Mouse (Mus musculus) hindbrain, embryonic 13.5 days (tissue): ENCODE results near the gene Dnpep. TPM values are rescaled to one million over a fixed set of nuclear protein-coding genes. Genes with fewer than 3 reads are reported as not detected.

Experiments
- ATAC-seq: fragments of 200-750 bp; cut with Nextera tagmentation; 2 replicates; pipeline ENCODE4 v1.8.0; 2017; ENCODE audit warnings: moderate TSS enrichment; ENCODE audit not compliant: low FRiP score
- H3K27ac ChIP-seq: fragments of 300-500 bp; sonication (generic); 2 replicates; pipeline ENCODE4 v1.5.1; 2015; ENCODE audit warnings: inconsistent platforms, mild to moderate bottlenecking, moderate library complexity
- H3K27me3 ChIP-seq: fragments of 300-500 bp; sonication (generic); 2 replicates; pipeline ENCODE4 v1.6.1; 2015; ENCODE audit warnings: mild to moderate bottlenecking, inconsistent platforms
- H3K36me3 ChIP-seq: fragments of 300-500 bp; sonication (generic); 2 replicates; pipeline ENCODE4 v1.6.1; 2015; ENCODE audit warnings: mild to moderate bottlenecking, inconsistent platforms
- H3K4me1 ChIP-seq: fragments of 300-500 bp; sonication (generic); replicated peaks from 2 replicates; pipeline ENCODE4 v1.6.1; 2015; ENCODE audit warnings: inconsistent platforms
- H3K4me2 ChIP-seq: fragments of 300-500 bp; sonication (generic); 2 replicates; pipeline ENCODE4 v1.6.1; 2015; ENCODE audit warnings: inconsistent platforms, mild to moderate bottlenecking, moderate library complexity
- H3K4me3 ChIP-seq: fragments of 300-500 bp; sonication (generic); 2 replicates; pipeline ENCODE4 v1.5.1; 2015; ENCODE audit warnings: mild to moderate bottlenecking, inconsistent platforms
- H3K9ac ChIP-seq: fragments of 300-500 bp; sonication (generic); 2 replicates; pipeline ENCODE4 v1.6.1; 2015; ENCODE audit warnings: mild to moderate bottlenecking, inconsistent platforms
- H3K9me3 ChIP-seq: fragments of 300-500 bp; sonication (generic); 2 replicates; pipeline ENCODE4 v1.6.1; 2016; ENCODE audit warnings: inconsistent platforms
- WGBS: fragments of 180-500 bp; shearing (Covaris S2); methylation state at CpG from one replicate; pipeline ENCODE4 v1.1.7; 2015; 5-methylcytosine and 5-hydroxymethylcytosine counted together
- polyA plus RNA-seq: library from polyadenylated mRNA; unstranded; fragments of >200 nt; fragmentation: Nextera tagmentation; extraction: Ambion mirVana; gene quantifications from 2 replicates; pipeline ENCODE4 v1.2.1, GENCODE M21; 2015

Dnpep gene
- polyA plus RNA-seq, 1 experiment from 2014 or later, result 161 TPM

GRCm38 (mm10) chr1:75345036-75345935 is 27.5 kb upstream of the Dnpep start:
- Histone ChIP-seq H3K4me1 (peaks cover 17% of the 10 kb centered on the region), H3K4me2 (no peak overlapping the region), H3K27me3 (peaks cover 20% of the 10 kb centered on the region; the same call in 1 of the 2 replicates), H3K9me3 (no peaks in the 10 kb centered on the region), H3K36me3 (no peaks in the 10 kb centered on the region), H3K4me3 (no peak overlapping the region), H3K27ac (no peak overlapping the region), H3K9ac (no peak overlapping the region)
- 33% methylated on average over 20 of the region's 20 CpGs for WGBS
- ATAC-seq, result no peak

- 5% methylated on average over 15 of the region's 15 CpGs for WGBS
- H3K36me3 ChIP-seq, result no peaks in the 10 kb centered on the region
- no peak overlapping the region for H3K27ac ChIP-seq
- H3K4me1 ChIP-seq, result peaks cover 23% of the 10 kb centered on the region
- no peak overlapping the region for H3K9ac ChIP-seq
- H3K4me2 ChIP-seq, result no peak overlapping the region
- no peak overlapping the region for H3K4me3 ChIP-seq
- ATAC-seq, result no peak
- no peaks in the 10 kb centered on the region for H3K9me3 ChIP-seq
- peaks cover 20% of the 10 kb centered on the region; the same call in 1 of the 2 replicates for H3K27me3 ChIP-seq
Measured at GRCm38 (mm10) chr1:75344291-75345035, 26.7 kb upstream of the Dnpep start.

DNA sequence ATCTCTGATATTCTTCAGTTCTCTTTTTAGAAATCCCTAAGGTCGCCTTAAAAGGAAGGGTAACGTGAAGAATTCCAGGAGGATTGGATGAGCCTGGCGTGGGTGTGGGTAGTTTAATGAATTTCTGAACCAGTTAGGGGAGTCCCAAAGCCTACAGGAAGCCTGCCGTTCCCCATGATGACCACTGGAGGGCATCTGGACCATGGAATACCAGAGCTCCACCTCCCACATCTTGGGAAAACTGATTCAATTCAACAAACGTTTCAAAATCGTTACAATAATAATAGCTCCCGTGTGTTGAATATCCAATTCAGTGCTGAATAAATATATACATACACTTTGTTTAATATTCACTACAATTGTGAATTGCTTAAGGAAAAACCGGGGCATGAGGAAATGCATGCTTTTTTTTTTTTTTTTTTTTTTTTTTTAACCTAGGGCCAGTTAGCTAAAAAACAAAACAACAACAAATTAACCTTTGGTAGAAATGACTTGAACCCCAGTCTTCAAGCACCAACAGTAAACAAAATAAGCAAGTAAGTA is 25.2 kb upstream of the Dnpep start:
- Histone ChIP-seq H3K4me3 (no peak overlapping the region), H3K27ac (no peak overlapping the region), H3K9ac (no peak overlapping the region), H3K27me3 (peaks cover 20% of the 10 kb centered on the region; the same call in 1 of the 2 replicates), H3K9me3 (no peaks in the 10 kb centered on the region), H3K4me1 (peaks cover 38% of the 10 kb centered on the region), H3K4me2 (no peak overlapping the region), H3K36me3 (no peaks in the 10 kb centered on the region)
- WGBS, result under 1% methylated on average over 8 of the region's 8 CpGs
- ATAC-seq, result no peak

GRCm38 (mm10) chr1:75340519-75340918 is 22.7 kb upstream of the Dnpep start:
- 68% methylated on average over 2 of the region's 2 CpGs for WGBS
- Histone ChIP-seq H3K9ac (no peak overlapping the region), H3K4me1 (peaks cover 39% of the 10 kb centered on the region), H3K4me3 (no peak overlapping the region), H3K9me3 (no peaks in the 10 kb centered on the region), H3K27ac (no peak overlapping the region), H3K4me2 (no peak overlapping the region), H3K36me3 (no peaks in the 10 kb centered on the region), H3K27me3 (peaks cover 15% of the 10 kb centered on the region; the same call in 1 of the 2 replicates)
- no peak for ATAC-seq

- Histone ChIP-seq H3K4me1 (peaks cover 28% of the 10 kb centered on the region), H3K9ac (peak overlapping the region; percentile 15; the same call in 1 of the 2 replicates), H3K4me3 (no peak overlapping the region), H3K27me3 (peaks cover 5% of the 10 kb centered on the region; the same call in 1 of the 2 replicates), H3K27ac (peak overlapping the region; percentile 79), H3K4me2 (no peak overlapping the region), H3K36me3 (no peaks in the 10 kb centered on the region), H3K9me3 (no peaks in the 10 kb centered on the region)
- peak; percentile 62; the same call in 1 of the 2 replicates for ATAC-seq
- WGBS, result 26% methylated on average over 9 of the region's 9 CpGs
Measured at GRCm38 (mm10) chr1:75339337-75339736, 21.5 kb upstream of the Dnpep start.

DNA sequence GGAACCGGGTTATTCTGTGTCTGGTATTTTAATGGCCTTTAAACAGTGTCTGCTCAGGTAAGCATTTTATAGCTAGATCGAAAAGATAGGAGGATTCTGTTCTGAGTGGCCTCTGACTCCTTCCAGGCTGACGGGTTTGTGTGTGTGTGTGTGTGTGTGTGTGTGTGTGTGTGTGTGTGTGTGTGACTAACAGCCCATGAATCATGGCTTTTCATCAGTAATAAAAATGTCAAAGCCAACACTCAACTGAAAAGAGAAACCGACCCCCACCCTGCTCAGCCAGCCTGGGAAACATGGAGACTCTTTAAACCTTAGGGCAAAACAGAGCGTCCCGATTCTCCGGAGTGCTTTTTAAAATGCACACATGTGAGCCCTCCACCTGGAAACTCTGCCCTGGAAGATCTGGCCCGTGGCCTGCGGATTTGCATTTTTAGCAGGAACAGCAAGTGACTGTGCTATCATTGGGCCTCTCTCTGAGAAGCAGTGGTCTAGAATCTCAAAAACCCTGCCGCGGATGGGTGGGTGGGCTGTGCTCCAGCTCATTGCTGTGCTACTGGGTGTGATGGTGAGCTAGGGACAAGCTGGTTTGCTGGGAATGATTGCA is 20.4 kb upstream of the Dnpep start:
- Histone ChIP-seq H3K9ac (peak overlapping the region; percentile 29), H3K27ac (peak overlapping the region; percentile 79), H3K36me3 (no peaks in the 10 kb centered on the region), H3K4me2 (no peak overlapping the region), H3K27me3 (peaks cover 5% of the 10 kb centered on the region; the same call in 1 of the 2 replicates), H3K9me3 (no peaks in the 10 kb centered on the region), H3K4me3 (no peak overlapping the region), H3K4me1 (peaks cover 25% of the 10 kb centered on the region)
- peak; percentile 29; the same call in 1 of the 2 replicates for ATAC-seq
- 29% methylated on average over 11 of the region's 11 CpGs for WGBS

GRCm38 (mm10) chr1:75337097-75337496 is 19.3 kb upstream of the Dnpep start:
- Histone ChIP-seq H3K36me3 (no peaks in the 10 kb centered on the region), H3K4me2 (no peak overlapping the region), H3K4me1 (peaks cover 25% of the 10 kb centered on the region), H3K9ac (no peak overlapping the region), H3K9me3 (no peaks in the 10 kb centered on the region), H3K27ac (no peak overlapping the region), H3K4me3 (no peak overlapping the region), H3K27me3 (peaks cover 4% of the 10 kb centered on the region; the same call in 1 of the 2 replicates)
- 83% methylated on average over 9 of the region's 9 CpGs for WGBS
- ATAC-seq, result no peak

DNA sequence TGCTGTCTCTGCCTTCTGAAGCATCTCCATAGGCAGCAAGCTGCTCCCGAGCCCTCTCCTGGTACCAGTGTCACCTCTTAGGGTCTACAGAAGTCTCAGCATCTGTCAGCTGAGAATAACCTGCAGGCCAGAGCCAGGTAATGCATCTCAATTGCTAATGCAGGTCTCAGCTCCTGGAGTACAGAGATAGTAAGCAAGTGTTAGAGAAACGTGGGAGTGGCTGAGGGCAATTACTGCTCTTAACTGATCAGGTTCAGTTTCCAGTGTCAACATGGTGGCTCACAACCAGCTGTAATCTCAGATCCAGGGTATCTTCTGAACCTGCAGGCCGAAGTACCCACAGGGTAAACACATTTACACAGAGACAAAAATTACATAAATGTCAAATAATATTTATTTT is 18.7 kb upstream of the Dnpep start:
- Histone ChIP-seq H3K36me3 (no peaks in the 10 kb centered on the region), H3K27me3 (no peaks in the 10 kb centered on the region), H3K4me1 (peaks cover 25% of the 10 kb centered on the region), H3K4me2 (no peak overlapping the region), H3K4me3 (no peak overlapping the region), H3K9me3 (no peaks in the 10 kb centered on the region), H3K27ac (no peak overlapping the region), H3K9ac (no peak overlapping the region)
- ATAC-seq, result no peak
- WGBS, result 79% methylated on average over 3 of the region's 3 CpGs

GRCm38 (mm10) chr1:75331271-75331670 is 13.5 kb upstream of the Dnpep start:
- Histone ChIP-seq H3K4me3 (no peak overlapping the region), H3K36me3 (no peaks in the 10 kb centered on the region), H3K9me3 (no peaks in the 10 kb centered on the region), H3K4me2 (no peak overlapping the region), H3K27ac (no peak overlapping the region), H3K9ac (no peak overlapping the region), H3K4me1 (no peaks in the 10 kb centered on the region), H3K27me3 (peaks cover 4% of the 10 kb centered on the region; the same call in 1 of the 2 replicates)
- no peak for ATAC-seq
- WGBS, result 87% methylated on average over 1 of the region's 1 CpGs

DNA sequence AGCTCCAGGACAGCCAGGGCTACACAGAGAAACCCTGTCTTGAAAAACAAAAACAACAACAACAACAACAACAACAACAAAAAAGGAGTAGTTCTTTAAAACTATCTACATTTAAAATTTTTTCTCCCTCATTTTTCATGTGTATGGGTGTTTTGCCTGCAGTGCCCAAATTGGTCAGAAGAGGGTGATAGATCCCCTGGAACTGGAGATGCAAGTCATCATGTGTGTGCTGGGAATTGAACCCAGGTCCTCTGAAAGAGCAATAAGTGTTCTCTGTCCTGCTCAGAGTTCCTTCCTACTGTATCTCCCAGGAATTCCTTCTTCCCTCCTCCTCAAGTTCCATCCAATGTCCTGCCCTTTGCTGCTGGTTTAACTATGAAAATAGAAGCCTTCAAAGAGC is 9.7 kb upstream of the Dnpep start:
- Histone ChIP-seq H3K4me1 (no peaks in the 10 kb centered on the region), H3K9ac (no peak overlapping the region), H3K36me3 (no peaks in the 10 kb centered on the region), H3K27ac (no peak overlapping the region), H3K9me3 (no peaks in the 10 kb centered on the region), H3K27me3 (peaks cover 4% of the 10 kb centered on the region; the same call in 1 of the 2 replicates), H3K4me2 (no peak overlapping the region), H3K4me3 (no peak overlapping the region)
- ATAC-seq, result no peak

DNA sequence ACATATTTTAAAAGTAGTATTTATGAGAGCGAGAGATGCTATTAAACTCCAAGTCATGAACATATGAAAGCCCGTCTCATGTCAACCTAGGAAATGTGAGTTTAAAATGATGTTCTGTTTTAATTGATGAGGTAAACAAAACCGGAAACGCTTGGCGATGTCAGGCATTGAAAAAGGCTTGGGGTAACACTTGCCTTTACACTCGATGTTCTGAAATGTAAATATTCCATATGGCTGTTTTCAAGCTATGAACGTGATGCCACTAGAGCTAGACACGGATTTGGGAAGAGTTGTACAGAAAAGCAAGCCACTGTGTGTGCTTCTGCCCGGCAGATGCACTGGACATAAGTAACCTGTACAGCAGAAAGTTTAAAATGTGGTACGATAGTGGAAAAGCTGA is 1.4 kb upstream of the Dnpep start:
- no peak overlapping the region for H3K4me3 ChIP-seq
- no peaks in the 10 kb centered on the region for H3K27me3 ChIP-seq
- H3K4me2 ChIP-seq, result no peak overlapping the region
- no peak overlapping the region for H3K27ac ChIP-seq
- no peaks in the 10 kb centered on the region for H3K9me3 ChIP-seq
- H3K9ac ChIP-seq, result no peak overlapping the region
- peaks cover 15% of the 10 kb centered on the region for H3K36me3 ChIP-seq
- ATAC-seq, result no peak
- H3K4me1 ChIP-seq, result peaks cover 10% of the 10 kb centered on the region
- 94% methylated on average over 10 of the region's 10 CpGs for WGBS

DNA sequence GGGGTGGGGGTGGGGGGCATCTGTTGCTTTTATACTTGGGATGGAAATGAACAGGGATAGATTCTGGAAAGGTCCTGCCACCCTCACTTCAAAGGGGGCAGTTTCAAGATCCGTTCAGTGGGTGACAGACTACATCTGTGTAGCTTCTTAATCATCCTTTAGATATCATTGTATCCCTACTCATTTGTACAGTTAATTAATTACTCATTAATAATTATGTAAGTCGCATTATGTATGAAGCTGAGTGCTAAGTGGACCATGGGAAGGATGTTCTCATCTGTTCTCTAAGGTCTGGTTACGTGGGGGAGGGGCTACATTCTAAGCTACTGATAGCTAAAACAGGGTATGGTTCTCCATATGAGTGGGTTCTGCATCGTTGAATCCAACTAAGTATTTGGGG is 946 bp upstream of the Dnpep start:
- peaks cover 19% of the 10 kb centered on the region for H3K36me3 ChIP-seq
- H3K9ac ChIP-seq, result no peak overlapping the region
- H3K27me3 ChIP-seq, result no peaks in the 10 kb centered on the region
- H3K9me3 ChIP-seq, result no peaks in the 10 kb centered on the region
- no peak for ATAC-seq
- H3K4me2 ChIP-seq, result no peak overlapping the region
- H3K27ac ChIP-seq, result no peak overlapping the region; the same call in 1 of the 2 replicates
- no peak overlapping the region for H3K4me3 ChIP-seq
- 87% methylated on average over 4 of the region's 4 CpGs for whole genome bisulfite sequencing
- H3K4me1 ChIP-seq, result peaks cover 10% of the 10 kb centered on the region
